Mouse (Mus musculus): Measurements from ENCODE around the gene Myoz1.

DNA sequence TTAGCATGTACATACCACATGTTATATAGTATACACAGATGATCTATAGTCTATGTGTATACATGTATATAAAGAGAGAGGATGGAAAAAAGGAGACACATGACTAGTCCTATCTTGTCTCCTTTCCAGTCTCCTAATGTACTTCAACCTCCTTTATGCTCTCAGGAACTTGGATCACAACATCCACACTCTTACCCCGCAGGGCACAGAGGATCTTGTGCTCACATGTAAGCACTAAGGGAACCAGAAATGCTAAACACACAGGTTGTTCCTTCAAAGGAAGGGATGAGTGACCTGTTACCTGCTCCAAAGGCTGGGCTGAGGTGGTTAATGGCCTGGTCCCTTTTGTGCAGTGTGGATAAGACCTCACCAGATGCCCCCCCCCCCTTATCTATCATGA, 43.5 kb downstream of the Myoz1 start:
- TF ChIP-seq EP300 (IDR thresholded peaks at IDR 0.05; ENCODE audit: insufficient read depth, low read depth, low read length) (no peak), CTCF (IDR thresholded peaks at IDR 0.05) (no peak), POLR2A (IDR thresholded peaks at IDR 0.05; ENCODE audit: insufficient read depth, low read depth, low read length) (no peak)

Measured in heart, adult 2 months (tissue).